Mouse (Mus musculus) cerebellum, adult 2 months (tissue): Measurements from ENCODE around the gene Zfp692. TPM values are rescaled to one million over a fixed set of nuclear protein-coding genes. Genes with fewer than 3 reads are reported as not detected.
"Not testable (repeated sequence)": the region's sequence is repeated elsewhere in the genome, so short reads cannot be mapped to it uniquely, and the experiment has no call there.

ENCODE experiments used
- DNase-seq, 2 experiments: peaks; one replicate each; pipeline ENCODE4 v3.0.0; 2021
- H3K27ac ChIP-seq: fragments of 200-500 bp; 2 replicates; pipeline ENCODE4 v1.5.1; 2012; ENCODE audit warnings: low read length, control low read depth, inconsistent platforms; ENCODE audit not compliant: insufficient read depth
- H3K27me3 ChIP-seq: fragments of 200-500 bp; 2 replicates; pipeline ENCODE4 v1.6.1; 2012; ENCODE audit warnings: inconsistent platforms, mild to moderate bottlenecking, low read length, moderate library complexity; ENCODE audit not compliant: control insufficient read depth, insufficient read depth
- H3K4me1 ChIP-seq: fragments of 200-500 bp; 2 replicates; pipeline ENCODE4 v1.6.1; 2011; ENCODE audit warnings: low read length; ENCODE audit not compliant: control insufficient read depth, insufficient read depth
- H3K4me3 ChIP-seq: fragments of 200-500 bp; replicated peaks from 2 replicates; pipeline ENCODE3; 2011; ENCODE audit warnings: mild to moderate bottlenecking, low read depth, low read length, control low read depth; ENCODE audit not compliant: insufficient read depth
- CTCF ChIP-seq: fragments of 200-500 bp; IDR thresholded peaks from 2 replicates; pipeline ENCODE4 v1.5.1; 2011; ENCODE audit warnings: low read depth, mild to moderate bottlenecking, control low read depth, low read length, moderate library complexity, borderline replicate concordance; ENCODE audit not compliant: insufficient read depth
- POLR2A ChIP-seq: fragments of 200-500 bp; IDR thresholded peaks from 2 replicates; pipeline ENCODE4 v1.6.1; 2011; ENCODE audit warnings: low read length, control low read depth, borderline replicate concordance; ENCODE audit not compliant: insufficient read depth
- WGBS: fragments of 180-500 bp; shearing (Covaris S2); methylation state at CpG from one replicate; pipeline ENCODE4 v1.1.7; 2018; 5-methylcytosine and 5-hydroxymethylcytosine counted together
- polyA plus RNA-seq: library from polyadenylated mRNA; depleted of rRNA; stranded (reverse); fragments of >200 nt; gene quantifications from 2 replicates; pipeline ENCODE4 v1.2.3, GENCODE M21; 2012; rRNA removed

The Zfp692 gene
- polyA plus RNA-seq, 1 experiment = 74.5 TPM

DNA sequence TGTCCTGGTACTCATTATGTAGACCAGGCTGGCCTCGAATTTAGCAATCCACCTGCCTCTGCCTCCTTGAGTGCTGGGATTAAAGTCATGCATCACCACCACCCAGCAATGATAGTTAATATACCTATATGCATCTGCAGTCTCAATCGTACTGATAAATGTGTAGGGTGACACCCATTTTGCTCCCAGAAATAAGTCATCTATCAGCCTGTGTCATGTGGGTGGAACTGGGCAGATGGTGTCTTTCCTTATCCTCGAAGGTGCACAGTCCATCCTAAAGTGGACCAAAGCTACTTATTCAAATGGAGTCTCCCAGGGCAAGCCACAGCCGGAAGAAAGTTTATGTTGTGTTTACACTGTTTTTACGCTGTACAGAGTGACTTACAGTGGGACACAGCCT is 44.3 kb downstream of the Zfp692 start:
- DNase-seq = no peak
- H3K4me1 ChIP-seq = no peaks in the 10 kb centered on the region; the same call in 1 of the 2 replicates
- WGBS = 83% methylated on average over 5 of the region's 5 CpGs

DNA sequence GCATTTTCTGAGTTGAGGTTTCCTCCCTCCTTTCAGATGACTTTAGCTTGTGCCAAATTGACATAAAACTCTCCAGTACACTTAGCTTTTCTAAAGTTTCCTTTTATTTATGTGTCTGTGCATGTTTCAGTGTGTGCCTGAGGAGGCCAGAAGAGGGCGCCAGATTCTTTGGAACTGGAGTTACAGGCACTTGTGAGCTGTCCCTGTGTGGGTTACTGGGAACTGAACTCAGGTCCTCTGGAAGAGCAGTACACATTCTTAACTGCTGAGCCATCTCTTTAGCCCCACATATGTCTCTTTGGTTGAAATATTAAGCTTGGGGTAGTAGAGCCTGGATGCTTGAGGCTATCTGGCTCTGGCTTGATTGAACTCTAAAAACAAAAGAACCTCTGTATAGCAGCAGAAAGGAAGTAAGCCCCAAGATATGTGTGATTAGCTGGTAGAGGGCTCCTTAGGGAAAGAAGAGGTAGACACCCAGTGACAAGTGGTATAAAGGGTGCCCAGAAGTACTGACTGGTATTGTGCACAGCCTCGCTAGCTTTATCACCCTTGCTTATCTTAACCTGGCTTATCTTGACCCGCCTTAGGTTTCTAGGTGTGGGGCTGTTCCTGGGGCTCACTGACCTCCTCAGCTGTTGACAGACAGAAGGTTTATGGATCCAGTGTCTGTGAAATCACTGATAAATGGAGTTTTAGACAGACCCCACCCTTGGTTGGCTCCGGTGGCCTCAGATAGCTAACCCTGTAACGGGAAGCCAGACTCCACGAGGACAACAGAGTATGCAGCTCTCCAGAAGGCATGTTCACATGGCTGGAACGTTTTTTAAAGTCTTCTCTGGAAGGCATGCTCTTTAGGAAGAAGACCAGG is 46.0 kb downstream of the Zfp692 start:
- Histone ChIP-seq H3K27ac (no peak overlapping the region), H3K4me1 (no peaks in the 10 kb centered on the region; the same call in 1 of the 2 replicates), H3K4me3 (no peak overlapping the region), H3K27me3 (no peaks in the 10 kb centered on the region)
- DNase-seq = no peak
- TF ChIP-seq POLR2A = no peak
- 67% methylated on average over 7 of the region's 7 CpGs for WGBS

More for the DNA sequence above, 44.3 kb downstream of the Zfp692 start:
- TF ChIP-seq POLR2A (no peak), CTCF (no peak)
- Histone ChIP-seq H3K27ac (no peak overlapping the region), H3K4me3 (no peak overlapping the region), H3K27me3 (no peaks in the 10 kb centered on the region)

DNA sequence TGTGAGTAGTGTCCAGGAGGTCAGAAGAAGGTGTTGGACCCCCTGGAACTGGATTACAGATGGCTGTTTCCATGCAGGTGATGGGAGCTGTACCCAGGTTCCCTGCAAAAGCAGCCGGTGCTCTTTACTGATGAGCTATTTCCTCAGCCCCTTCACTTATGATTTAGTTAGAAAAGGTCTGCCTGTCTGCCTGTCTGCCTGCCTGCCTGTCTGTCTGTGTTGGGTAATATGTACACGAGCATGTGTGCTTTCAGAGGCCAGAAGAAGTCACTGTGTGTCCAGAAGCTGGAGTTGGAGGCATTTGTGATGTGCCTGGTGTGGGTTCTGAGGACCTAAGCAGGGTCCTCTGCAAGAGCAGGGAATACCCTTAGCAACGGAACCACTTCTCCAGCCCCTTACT is 46.8 kb downstream of the Zfp692 start:
- Histone ChIP-seq H3K4me1 (no peaks in the 10 kb centered on the region; the same call in 1 of the 2 replicates), H3K4me3 (no peak overlapping the region), H3K27ac (no peak overlapping the region), H3K27me3 (no peaks in the 10 kb centered on the region)
- TF ChIP-seq POLR2A (no peak), CTCF (no peak)
- 79% methylated on average over 3 of the region's 3 CpGs for WGBS
- DNase-seq = no peak

DNA sequence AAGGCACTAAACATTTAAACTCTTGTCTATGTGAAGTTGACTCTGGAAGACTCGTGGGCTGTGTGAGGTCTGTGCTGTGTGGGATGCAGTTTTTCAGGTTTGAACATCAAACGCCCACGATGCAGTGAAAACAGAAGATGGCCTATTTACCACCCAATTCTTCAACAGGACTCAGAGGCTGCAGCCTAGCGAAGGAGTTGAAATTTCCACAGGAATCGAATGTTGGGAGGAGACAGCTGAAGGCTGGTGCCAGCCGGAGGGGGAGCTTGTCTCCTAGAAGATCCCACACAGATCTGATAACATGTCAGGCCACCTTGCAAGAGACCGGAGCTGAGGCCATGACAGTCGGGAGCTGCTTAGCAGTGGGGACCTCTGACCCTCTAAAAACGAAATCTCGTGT is 47.6 kb downstream of the Zfp692 start:
- TF ChIP-seq CTCF = no peak
- TF ChIP-seq POLR2A = no peak
- H3K27ac ChIP-seq = no peak overlapping the region
- 73% methylated on average over 10 of the region's 10 CpGs for WGBS

DNA sequence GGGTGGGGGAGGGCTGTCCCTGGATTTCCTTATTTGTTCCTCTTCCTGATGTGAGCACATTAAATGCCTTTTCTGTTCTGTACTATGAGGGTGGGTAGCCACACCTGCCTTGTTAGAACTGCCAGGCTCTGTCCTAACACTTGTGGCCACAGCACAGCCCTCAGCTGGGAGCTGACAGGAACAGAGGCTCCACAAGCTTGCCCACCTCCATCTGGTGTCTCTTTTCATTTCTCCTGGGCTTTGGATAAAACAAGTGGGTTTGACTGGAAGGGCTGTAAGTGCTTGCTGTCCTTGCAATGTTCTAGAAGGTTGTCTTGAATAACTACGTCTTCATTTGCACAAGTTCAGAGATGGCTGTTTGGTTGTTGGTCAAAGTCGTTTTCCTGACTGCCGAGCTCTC is 48.1 kb downstream of the Zfp692 start:
- Histone ChIP-seq H3K27me3 (no peaks in the 10 kb centered on the region), H3K4me1 (no peaks in the 10 kb centered on the region; the same call in 1 of the 2 replicates), H3K27ac (no peak overlapping the region), H3K4me3 (no peak overlapping the region)
- TF ChIP-seq CTCF (no peak), POLR2A (no peak)
- 67% methylated on average over 3 of the region's 3 CpGs for WGBS
- DNase-seq = no peak

More for the DNA sequence above, 47.6 kb downstream of the Zfp692 start:
- Histone ChIP-seq H3K27me3 (no peaks in the 10 kb centered on the region), H3K4me1 (no peaks in the 10 kb centered on the region; the same call in 1 of the 2 replicates), H3K4me3 (no peak overlapping the region)
- no peak for DNase-seq

DNA sequence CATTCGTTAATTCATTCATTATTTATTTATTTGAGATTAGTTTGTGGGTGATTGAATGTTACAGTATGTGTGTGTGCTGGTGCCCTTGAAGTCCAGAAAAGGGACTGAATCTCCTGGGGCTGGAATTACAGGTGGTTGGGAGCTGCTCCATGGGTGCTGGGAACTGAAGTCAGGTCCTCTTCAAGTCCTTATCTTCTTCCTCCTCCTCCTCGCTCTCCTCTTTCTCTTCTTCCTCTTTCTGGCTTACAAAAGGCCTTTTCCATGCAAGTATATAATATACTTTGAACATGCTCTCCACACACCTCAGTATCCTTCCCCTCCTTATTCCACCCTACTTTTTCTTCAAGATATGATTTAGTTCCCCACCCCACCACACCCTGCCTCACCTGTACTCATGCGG is 50.2 kb downstream of the Zfp692 start:
- no peak for DNase-seq
- TF ChIP-seq POLR2A = no peak
- no peak for TF ChIP-seq CTCF
- Histone ChIP-seq H3K4me3 (no peak overlapping the region), H3K4me1 (no peaks in the 10 kb centered on the region; the same call in 1 of the 2 replicates), H3K27me3 (no peaks in the 10 kb centered on the region), H3K27ac (no peak overlapping the region)
- WGBS = 89% methylated on average over 3 of the region's 3 CpGs

DNA sequence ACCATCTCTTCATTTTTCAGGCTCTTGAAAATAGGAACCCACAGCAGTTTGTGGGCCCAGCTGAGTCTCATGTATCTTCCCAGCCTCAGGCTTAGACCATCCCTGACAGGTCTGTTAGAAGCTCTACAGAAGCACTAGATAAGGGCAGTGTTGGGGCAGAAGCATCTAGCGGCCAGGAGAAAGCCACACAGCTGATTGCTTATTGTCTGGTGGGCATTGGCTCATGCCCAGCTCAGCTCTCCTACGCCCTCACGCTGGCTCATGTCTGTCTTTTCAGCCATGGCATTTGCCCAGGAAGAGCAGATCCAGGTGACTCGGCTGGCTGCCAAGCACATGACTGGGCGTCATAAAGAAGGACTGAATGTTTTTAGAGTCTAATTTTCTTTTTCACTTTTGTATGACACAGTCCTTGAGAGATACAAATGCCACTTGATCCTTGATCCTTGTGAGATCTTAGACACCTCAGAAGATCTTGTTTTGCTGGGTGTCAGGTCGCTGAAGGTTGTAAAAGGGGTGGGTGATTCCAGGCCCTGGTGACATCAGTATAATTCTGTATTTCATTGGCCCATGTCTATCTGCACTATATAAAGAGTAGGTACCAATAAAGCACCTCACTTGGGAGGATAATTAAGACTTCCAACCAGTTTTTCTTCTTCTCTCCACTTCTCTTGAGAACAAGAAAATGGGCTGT is 51.1 kb downstream of the Zfp692 start:
- 31% methylated on average over 6 of the region's 6 CpGs for WGBS
- DNase-seq = no peak
- Histone ChIP-seq H3K4me1 (no peaks in the 10 kb centered on the region; the same call in 1 of the 2 replicates), H3K27me3 (no peaks in the 10 kb centered on the region), H3K27ac (no peak overlapping the region), H3K4me3 (no peak overlapping the region)
- TF ChIP-seq POLR2A (no peak), CTCF (no peak)

DNA sequence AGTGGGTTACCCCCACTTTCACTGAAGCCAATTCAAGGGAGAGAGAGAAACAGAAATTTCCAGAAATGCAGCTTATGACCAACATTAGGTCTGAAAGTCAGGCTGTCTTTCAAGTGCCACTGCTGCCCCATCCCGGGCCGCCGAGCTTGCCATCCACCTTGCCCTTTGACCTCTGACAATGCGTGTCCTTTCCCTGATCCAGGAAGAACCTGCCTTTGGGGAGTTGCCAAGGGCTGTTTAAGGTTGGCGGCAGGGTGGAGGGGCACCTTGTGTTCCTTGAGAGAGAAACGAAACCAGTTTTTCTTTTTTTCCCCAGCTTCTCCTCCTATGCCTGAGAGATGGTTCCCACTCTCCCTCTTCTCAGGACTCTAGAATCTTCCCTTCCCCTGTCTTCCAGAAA is 55.7 kb downstream of the Zfp692 start:
- not testable (repeated sequence) for DNase-seq, H3K27me3 ChIP-seq, H3K27ac ChIP-seq, H3K4me1 ChIP-seq, H3K4me3 ChIP-seq
- WGBS = no CpG with 5 or more reads among the region's 6 CpGs

Other genes with a start within 250 kb of the Zfp692 start
- gene Gm12248, start 213.9 kb upstream of the Zfp692 start, polyA plus RNA-seq = not detected in 2 replicates
- 80.3 and 82.8 TPM in 2 replicates for gene Cnot8, start 202.9 kb upstream of the Zfp692 start, polyA plus RNA-seq
- 8.7 and 9.1 TPM in 2 replicates for gene Gemin5, start 138.5 kb upstream of the Zfp692 start, polyA plus RNA-seq
- 62.0 and 66.5 TPM in 2 replicates for gene Mrpl22, start 135.4 kb upstream of the Zfp692 start, polyA plus RNA-seq
- gene Igtp, start 107.5 kb upstream of the Zfp692 start, polyA plus RNA-seq = 3.3 and 4.9 TPM in 2 replicates
- 3.2 and 3.4 TPM in 2 replicates for gene Irgm2, start 107.5 kb upstream of the Zfp692 start, polyA plus RNA-seq
- 0.06 TPM in 1 of 2 replicates, not detected in the other for gene 4930438A08Rik, start 32.3 kb upstream of the Zfp692 start, polyA plus RNA-seq
- 45.5 and 45.9 TPM in 2 replicates for gene Zfp672, start 23.3 kb downstream of the Zfp692 start, polyA plus RNA-seq
- 63.3 and 64.5 TPM in 2 replicates for gene Sh3bp5l, start 23.7 kb downstream of the Zfp692 start, polyA plus RNA-seq
- gene Lypd8, start 72.0 kb downstream of the Zfp692 start, polyA plus RNA-seq = 0.08 and 0.10 TPM in 2 replicates
- gene 1810065E05Rik, start 114.0 kb downstream of the Zfp692 start, polyA plus RNA-seq = not detected in 2 replicates
- not detected in 2 replicates for gene Gm12253, start 125.5 kb downstream of the Zfp692 start, polyA plus RNA-seq
- not detected in 2 replicates for gene Lypd9, start 145.9 kb downstream of the Zfp692 start, polyA plus RNA-seq
- gene Olfr30, start 155.2 kb downstream of the Zfp692 start, polyA plus RNA-seq = not detected in 2 replicates
- gene Olfr332, start 185.5 kb downstream of the Zfp692 start, polyA plus RNA-seq = not detected in 2 replicates
- gene Olfr331, start 195.5 kb downstream of the Zfp692 start, polyA plus RNA-seq = not detected in 2 replicates
- not detected in 2 replicates for gene Olfr330, start 227.8 kb downstream of the Zfp692 start, polyA plus RNA-seq
- not detected in 2 replicates for gene Olfr329-ps, start 239.4 kb downstream of the Zfp692 start, polyA plus RNA-seq
- 0.07 and 0.11 TPM in 2 replicates for gene Olfr328, start 248.6 kb downstream of the Zfp692 start, polyA plus RNA-seq